Mouse (Mus musculus): ENCODE results near the gene Pdhx.

GRCm38 (mm10) chr2:102998356-102998755 lies 75.0 kb downstream of the Pdhx start:
- TF ChIP-seq CTCF (IDR thresholded peaks at IDR 0.05; ENCODE audit: extremely low read depth, insufficient read length, insufficient replicate concordance, low read depth, low read length) (no peak), POLR2A (IDR thresholded peaks at IDR 0.05; ENCODE audit: low read depth, low read length) (no peak)

Data from small intestine, adult 2 months (tissue).